Mouse (Mus musculus) adrenal gland, adult (tissue): ENCODE data around the gene Sept7.
"Not testable (repeated sequence)": the region's sequence is repeated elsewhere in the genome, so short reads cannot be mapped to it uniquely, and the experiment has no call there.

ENCODE experiments used
- DNase-seq, 2 experiments: peaks; one replicate each; pipeline ENCODE4 v3.0.0; 2022 to 2023; ENCODE audit warnings: low spot score in 1 of 2; ENCODE audit not compliant: inconsistent age in 2 of 2

Gene Sept7

GRCm38 (mm10) chr9:25252283-25252726, at the start of gene Sept7:
Sept7 (plus strand) TSS chr9:25252439.
- peak; percentile 100 for DNase-seq

- no peak for DNase-seq
Measured at GRCm38 (mm10) chr9:25208087-25208803, 44.0 kb upstream of the Sept7 start.

DNA sequence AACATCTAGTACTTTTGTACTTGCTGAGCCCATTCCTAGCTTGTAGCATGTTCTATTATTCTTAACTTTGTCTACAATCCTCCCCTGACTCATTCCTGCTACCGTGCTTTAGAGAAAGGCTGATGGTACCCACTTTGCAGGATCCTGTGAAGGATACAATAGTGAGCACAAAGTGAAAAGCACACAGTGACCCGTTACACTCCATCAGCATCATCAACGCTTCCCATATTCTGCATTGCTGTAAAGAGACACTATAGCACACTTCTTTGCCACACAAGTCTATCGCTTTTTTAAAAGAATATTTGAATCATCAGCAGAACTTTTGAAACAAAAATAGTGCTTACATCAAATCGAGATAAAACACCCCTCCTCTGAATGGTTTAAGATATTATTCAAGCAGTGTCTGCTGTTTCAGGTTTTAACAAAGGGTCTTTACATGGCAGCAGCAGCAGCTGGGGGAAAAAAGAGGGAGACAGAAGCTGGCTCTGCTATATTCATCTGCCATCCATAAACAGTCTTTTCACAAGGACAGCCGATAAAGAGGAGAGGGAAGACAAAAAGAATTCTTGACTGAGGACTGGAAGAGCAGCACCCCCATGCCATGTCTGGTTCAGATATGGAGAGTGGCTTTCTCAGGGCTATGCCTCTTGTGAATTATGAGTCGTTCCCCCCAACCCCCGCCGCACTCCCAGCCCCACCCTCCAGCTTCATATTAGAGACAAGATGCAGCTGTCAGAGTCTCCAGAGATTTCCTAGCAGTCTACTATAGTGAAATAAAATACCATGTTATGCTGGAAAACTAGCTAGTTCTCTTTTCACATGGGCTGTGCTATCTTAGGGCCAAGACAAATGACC, 39.7 kb upstream of the Sept7 start:
- no peak for DNase-seq

GRCm38 (mm10) chr9:25213164-25213557, 39.1 kb upstream of the Sept7 start:
- no peak for DNase-seq

GRCm38 (mm10) chr9:25215411-25215810, 36.8 kb upstream of the Sept7 start:
- DNase-seq = no peak

DNA sequence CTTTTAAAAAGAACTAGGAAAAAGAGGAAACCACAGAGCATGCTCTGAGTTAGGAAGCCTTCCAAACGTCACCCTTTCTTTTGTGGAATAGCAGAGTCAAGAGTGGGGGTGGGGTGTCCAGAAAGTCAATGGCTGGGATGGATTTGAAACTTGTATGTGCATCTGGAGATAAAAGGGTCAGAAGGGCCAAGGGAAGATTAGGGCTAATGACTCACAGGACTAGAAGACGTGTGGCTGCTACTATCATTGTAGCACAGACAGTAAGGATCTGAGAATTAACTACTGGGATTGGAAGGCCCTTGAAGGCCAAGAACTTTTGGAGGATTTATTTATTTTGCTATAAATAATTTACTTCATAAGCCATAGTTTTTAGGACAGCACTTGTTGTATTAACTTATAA, 36.0 kb upstream of the Sept7 start:
- DNase-seq = no peak

- DNase-seq = no peak
Measured at GRCm38 (mm10) chr9:25218954-25219353, 33.3 kb upstream of the Sept7 start.

GRCm38 (mm10) chr9:25219882-25220281, 32.4 kb upstream of the Sept7 start:
- DNase-seq = no peak

- no peak for DNase-seq
Measured at GRCm38 (mm10) chr9:25224959-25225358, 27.3 kb upstream of the Sept7 start.

DNA sequence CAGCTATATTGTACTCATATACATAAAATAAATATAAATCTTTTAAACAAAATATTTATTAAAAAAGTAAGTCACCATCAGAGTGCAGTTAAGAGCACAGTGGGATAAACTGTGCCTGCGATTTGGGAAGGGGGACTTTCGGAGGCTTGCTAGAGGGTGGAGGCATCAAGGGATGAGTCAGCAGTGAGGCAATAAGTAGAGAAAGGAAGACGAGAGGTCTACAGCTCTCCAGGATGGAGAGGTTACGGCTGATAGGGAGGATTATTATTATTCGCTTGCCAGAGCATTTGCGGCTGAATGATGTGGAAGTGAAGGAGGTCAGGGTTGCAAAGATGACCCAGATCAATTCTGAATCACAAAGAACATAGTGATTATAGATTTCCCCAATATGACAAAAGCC, 22.5 kb upstream of the Sept7 start:
- no peak for DNase-seq

- no peak for DNase-seq
Measured at GRCm38 (mm10) chr9:25230213-25231039, 21.8 kb upstream of the Sept7 start.

- no peak for DNase-seq
Measured at GRCm38 (mm10) chr9:25241065-25241464, 11.2 kb upstream of the Sept7 start.

DNA sequence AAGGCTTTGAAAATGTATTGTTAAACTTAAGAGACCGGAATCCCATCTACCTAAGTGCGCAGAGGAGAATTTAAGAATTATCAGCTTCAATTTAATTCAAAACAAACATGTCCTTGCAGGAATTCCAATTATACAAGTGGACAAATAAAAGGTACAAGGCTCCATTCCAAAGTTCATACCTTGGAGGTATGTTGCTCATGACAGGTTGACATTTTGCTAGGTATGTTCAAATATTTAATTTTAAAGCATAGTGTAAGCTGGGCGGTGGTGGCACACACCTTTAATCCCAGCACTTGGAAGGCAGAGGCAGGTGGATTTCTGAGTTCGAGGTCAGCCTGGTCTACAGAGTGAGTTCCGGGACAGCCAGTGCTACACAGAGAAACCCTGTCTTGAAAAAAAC, 10.5 kb upstream of the Sept7 start:
- not testable (repeated sequence) for DNase-seq

GRCm38 (mm10) chr9:25242266-25242665, 10.0 kb upstream of the Sept7 start:
- no peak for DNase-seq

DNA sequence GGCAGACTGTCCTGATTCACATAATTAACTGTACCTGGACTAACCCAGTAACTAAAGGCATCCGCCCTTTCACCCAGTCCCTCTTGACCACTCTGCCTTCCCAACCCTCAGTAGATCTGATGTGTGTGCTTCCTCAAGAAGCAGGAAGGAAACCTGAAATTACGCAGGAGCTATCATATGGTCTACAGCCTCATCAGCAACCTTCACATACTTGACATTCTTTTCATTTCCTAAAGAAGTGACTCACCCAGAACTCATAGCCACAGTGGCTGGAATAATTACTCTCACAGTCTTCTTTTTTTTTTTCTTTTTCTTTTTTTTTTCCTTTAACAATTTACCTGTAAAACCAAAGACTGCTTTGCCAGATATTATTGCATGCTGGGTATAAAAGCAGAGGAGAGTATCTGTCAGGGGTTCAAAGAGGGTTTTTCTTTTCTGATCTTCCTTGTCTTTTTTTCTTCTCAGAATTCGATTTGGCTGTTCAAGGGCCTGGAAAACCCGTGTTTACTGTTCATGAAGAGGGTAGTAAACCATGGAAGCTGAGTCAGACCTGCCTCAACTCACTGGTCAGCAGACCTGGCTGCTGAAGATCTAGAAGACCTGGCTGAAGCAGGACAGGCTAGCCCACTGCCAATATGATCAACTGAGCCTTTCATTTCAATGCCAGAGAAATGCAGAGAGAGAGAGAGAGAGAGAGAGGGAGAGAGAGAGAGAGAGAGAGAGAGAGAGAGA, 8.1 kb upstream of the Sept7 start:
- no peak for DNase-seq

- no peak for DNase-seq
Measured at GRCm38 (mm10) chr9:25245125-25245524, 7.1 kb upstream of the Sept7 start.

GRCm38 (mm10) chr9:25246508-25246907, 5.7 kb upstream of the Sept7 start:
- no peak for DNase-seq

GRCm38 (mm10) chr9:25251174-25251573, 1.1 kb upstream of the Sept7 start:
- no peak for DNase-seq

DNA sequence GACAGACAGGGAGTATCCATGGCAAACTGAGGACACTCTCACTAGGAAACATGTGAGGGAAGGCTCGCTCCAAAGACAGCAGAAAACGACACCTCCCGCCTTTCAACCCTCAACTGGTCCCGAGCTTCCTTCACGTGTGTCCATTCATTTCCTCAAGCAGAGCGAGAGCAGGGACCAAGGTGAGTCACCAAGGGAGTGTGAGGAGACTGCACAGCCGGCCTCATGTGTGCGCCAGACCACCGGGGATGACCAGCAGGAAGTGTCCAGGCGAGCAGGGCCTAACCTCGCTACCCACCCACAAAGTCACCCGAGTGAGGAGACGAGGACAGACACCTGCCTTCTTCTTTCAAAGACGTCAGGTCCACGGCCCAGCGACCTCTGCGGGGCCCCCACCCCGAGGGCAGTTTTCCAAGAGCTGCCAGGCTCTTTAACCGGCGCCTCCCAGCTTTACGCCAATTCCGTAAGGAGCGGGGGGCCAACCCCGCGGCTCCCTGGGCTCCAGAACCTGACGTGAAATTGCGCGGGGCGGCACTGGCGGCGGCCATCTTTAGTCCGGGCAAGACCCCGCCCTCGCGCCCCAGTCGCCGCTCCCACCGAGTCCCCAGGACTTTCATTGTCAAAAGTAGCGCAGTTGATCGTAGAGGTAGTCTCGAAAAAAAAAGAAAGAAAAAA, 492 bp upstream of the Sept7 start:
- peak; percentile 93 to 97 for DNase-seq
